Mouse (Mus musculus): Measurements from ENCODE around the gene Lztr1. TPM values are rescaled to one million over a fixed set of nuclear protein-coding genes. Genes with fewer than 3 reads are reported as not detected.

The Lztr1 gene
- 27.3 and 34.4 TPM in 2 replicates for polyA plus RNA-seq (2015; fragmentation: Nextera tagmentation; extraction: Ambion mirVana)

DNA sequence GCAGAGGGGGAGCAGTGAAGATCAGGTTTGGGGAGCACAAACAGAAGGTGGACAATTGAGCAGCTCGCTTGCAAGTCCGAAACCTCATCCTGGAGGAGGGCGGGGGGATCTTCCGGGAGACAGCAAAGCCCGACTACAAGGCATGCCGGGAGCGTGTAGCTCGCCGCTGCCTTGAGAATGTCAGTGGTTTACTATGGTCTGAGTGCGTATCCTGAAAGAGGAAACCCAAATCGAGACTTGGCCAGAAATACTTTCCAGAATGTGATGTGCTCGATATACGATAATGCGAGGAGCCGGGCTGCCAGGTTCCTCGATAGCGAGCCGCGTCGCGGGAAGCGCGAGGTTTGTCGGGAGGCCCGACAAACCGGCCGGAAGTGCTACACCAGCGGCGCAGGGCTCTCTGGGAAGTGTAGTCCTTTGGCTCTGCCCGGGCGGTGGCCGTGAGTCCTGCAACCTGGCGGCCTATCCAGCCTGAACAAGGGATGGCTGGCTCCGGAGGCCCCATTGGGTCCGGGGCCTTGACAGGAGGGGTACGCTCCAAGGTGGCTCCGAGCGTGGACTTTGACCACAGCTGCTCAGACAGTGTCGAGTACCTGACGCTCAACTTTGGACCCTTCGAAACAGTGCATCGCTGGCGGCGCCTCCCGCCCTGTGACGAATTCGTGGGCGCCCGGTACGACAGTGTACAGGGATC is at the start of gene Lztr1:
Gene Lztr1 (plus strand): TSS at position 143 of the 694 bp plus-strand sequence.
- peak; percentile 95 for ATAC-seq (ENCODE audit: low FRiP score, low TSS enrichment)
- Histone ChIP-seq H3K9me3 (ENCODE audit: control insufficient read depth, low read length) (no peaks in the 10 kb centered on the region), H3K9ac (ENCODE audit: low read length) (peak within 1 kb of the TSS; percentile 84), H3K27ac (replicated peaks) (peak within 1 kb of the TSS; percentile 82), H3K4me3 (ENCODE audit: low read depth, low read length) (peak within 1 kb of the TSS; percentile 75), H3K4me2 (replicated peaks; ENCODE audit: low read depth) (peak within 1 kb of the TSS; percentile 54), H3K27me3 (ENCODE audit: control insufficient read depth, insufficient read depth, low read length) (no peaks in the 10 kb centered on the region), H3K36me3 (ENCODE audit: control insufficient read depth, insufficient read depth, low read length) (no peaks in the 10 kb centered on the region; the same call in 1 of the 2 replicates), H3K4me1 (replicated peaks; ENCODE audit: control insufficient read depth, insufficient read depth) (peaks cover 2% of the 10 kb centered on the region; the same call in 1 of the 2 replicates)
- no peak for TF ChIP-seq EP300 (optimal IDR thresholded peaks at IDR 0.05)
- TF ChIP-seq CTCF (IDR thresholded peaks at IDR 0.05; ENCODE audit: low read depth), result peak; percentile 35
- under 1% methylated on average over 50 of the region's 50 CpGs for WGBS
- peak; percentile 93 for DNase-seq (ENCODE audit: low spot score)

DNA sequence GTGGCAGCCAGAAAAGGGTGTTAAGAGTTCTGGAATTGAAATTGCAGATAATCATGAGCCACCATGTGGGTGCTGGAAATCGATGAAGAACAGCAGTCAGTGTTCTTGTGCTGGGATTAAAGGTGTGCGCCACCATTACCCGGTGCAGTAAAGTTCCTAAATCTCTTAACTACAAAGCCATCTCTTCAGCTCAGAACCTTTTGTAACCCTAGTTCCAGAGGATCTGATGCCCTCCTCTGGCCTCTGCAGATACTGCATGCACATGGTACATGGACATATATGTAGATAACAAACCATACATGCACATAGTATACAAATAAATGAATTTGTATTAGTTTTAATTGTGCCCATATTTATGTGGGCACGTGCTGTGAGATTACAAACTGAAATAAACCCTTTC is 48.2 kb upstream of the Lztr1 start:
- Histone ChIP-seq H3K4me1 (replicated peaks; ENCODE audit: control insufficient read depth, insufficient read depth) (no peaks in the 10 kb centered on the region), H3K4me3 (ENCODE audit: low read depth, low read length) (no peak overlapping the region), H3K4me2 (replicated peaks; ENCODE audit: low read depth) (no peak overlapping the region), H3K9ac (ENCODE audit: low read length) (no peak overlapping the region), H3K36me3 (ENCODE audit: control insufficient read depth, insufficient read depth, low read length) (no peaks in the 10 kb centered on the region), H3K27ac (replicated peaks) (no peak overlapping the region), H3K27me3 (ENCODE audit: control insufficient read depth, insufficient read depth, low read length) (no peaks in the 10 kb centered on the region), H3K9me3 (ENCODE audit: control insufficient read depth, low read length) (no peaks in the 10 kb centered on the region)
- DNase-seq (ENCODE audit: low spot score) (peak; percentile 20), ATAC-seq (ENCODE audit: low FRiP score, low TSS enrichment) (no peak)
- TF ChIP-seq CTCF (IDR thresholded peaks at IDR 0.05; ENCODE audit: low read depth), result peak; percentile 68
- no peak for TF ChIP-seq EP300 (optimal IDR thresholded peaks at IDR 0.05)
- 91% methylated on average over 4 of the region's 4 CpGs for WGBS

DNA sequence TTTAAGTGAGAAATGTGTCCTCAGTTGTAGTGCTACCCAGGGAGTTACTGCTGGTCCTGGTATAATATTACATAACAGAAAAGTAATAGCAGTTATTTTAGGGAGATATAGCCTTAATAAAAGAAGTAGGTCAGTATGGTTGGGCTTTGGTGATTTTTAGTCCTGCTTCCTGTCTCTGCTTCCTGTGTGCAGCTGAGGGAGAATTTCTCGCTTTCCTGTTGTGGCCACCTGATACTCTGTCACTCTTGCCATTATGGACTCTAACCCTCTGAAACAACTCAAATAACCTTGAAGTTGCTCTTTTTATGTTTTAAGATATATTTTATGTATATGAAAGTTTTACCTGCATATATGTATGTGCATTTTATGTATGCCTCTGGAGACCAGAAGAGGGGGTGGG is 46.9 kb upstream of the Lztr1 start:
- WGBS, result 86% methylated on average over 1 of the region's 1 CpGs
- Histone ChIP-seq H3K9ac (ENCODE audit: low read length) (no peak overlapping the region), H3K27me3 (ENCODE audit: control insufficient read depth, insufficient read depth, low read length) (no peaks in the 10 kb centered on the region), H3K4me2 (replicated peaks; ENCODE audit: low read depth) (no peak overlapping the region), H3K36me3 (ENCODE audit: control insufficient read depth, insufficient read depth, low read length) (no peaks in the 10 kb centered on the region), H3K4me3 (ENCODE audit: low read depth, low read length) (no peak overlapping the region), H3K9me3 (ENCODE audit: control insufficient read depth, low read length) (no peaks in the 10 kb centered on the region), H3K4me1 (replicated peaks; ENCODE audit: control insufficient read depth, insufficient read depth) (no peaks in the 10 kb centered on the region), H3K27ac (replicated peaks) (no peak overlapping the region)
- TF ChIP-seq EP300 (optimal IDR thresholded peaks at IDR 0.05) (no peak), CTCF (IDR thresholded peaks at IDR 0.05; ENCODE audit: low read depth) (no peak)
- no peak for DNase-seq (ENCODE audit: low spot score)
- ATAC-seq (ENCODE audit: low FRiP score, low TSS enrichment), result no peak

DNA sequence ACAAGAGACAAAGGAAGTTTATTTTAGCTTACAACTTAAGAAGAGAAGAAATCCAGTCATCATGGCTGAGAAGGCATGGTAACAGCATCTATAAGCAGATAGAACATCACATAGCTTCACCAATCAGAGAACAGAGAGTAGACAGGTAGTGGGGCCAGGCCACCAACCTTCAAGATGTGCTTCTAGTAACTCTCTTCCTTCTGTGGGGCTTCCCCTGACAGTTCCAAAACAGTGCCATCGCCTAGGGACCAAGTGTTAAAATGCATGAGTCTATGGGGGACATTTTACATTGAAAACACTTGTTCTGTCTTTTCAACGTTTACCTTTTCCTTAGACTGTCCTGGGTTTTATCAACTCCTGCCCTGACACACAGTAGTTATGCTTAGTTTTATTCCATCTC is 45.3 kb upstream of the Lztr1 start:
- 74% methylated on average over 2 of the region's 2 CpGs for WGBS

DNA sequence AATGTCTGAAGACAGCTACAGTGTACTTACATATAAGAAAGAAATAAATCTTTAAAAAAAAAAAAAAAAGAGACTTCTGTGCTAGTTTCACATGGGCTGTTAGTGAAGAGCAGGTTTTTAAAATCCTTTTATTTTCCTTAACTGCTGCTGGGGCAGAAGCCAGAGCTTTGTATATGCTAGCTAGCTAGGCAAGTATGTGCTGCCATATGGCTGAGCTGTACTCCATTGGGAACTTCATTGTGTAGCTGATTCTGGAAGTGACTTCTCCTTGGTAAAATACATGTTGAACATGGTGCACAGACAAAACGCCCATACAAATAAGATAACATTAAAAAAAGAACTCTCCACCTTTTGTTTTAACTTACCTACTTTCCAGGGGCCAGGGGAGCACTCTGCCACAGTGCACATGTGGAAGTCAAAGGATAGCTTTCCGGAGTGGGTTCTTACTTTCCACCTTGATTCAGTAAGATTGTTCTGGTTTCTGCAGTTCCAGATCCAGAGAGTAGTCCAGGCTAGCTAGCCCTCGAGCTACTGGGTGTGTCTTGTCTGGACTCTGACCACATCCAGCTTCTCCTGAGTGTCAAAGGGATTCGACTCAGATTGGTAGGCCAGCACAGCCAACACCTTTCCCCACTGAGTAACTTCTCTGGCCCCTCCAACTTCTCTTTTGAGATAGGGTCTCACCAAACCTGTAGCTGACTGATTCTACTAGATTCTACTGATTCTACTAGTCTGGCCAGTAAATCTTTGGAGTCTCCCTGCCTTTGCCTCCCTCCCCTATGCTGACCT is 41.4 kb upstream of the Lztr1 start:
- no peaks in the 10 kb centered on the region for H3K27me3 ChIP-seq (ENCODE audit: control insufficient read depth, insufficient read depth, low read length)
- no peak overlapping the region for H3K27ac ChIP-seq (replicated peaks)
- no peak overlapping the region for H3K4me2 ChIP-seq (replicated peaks; ENCODE audit: low read depth)
- peaks cover 6% of the 10 kb centered on the region; the same call in 1 of the 2 replicates for H3K36me3 ChIP-seq (ENCODE audit: control insufficient read depth, insufficient read depth, low read length)
- H3K4me1 ChIP-seq (replicated peaks; ENCODE audit: control insufficient read depth, insufficient read depth), result no peaks in the 10 kb centered on the region
- H3K9me3 ChIP-seq (ENCODE audit: control insufficient read depth, low read length), result no peaks in the 10 kb centered on the region
- no peak for ATAC-seq (ENCODE audit: low FRiP score, low TSS enrichment)
- no peak overlapping the region for H3K9ac ChIP-seq (ENCODE audit: low read length)
- WGBS, result 76% methylated on average over 4 of the region's 4 CpGs
- TF ChIP-seq CTCF (IDR thresholded peaks at IDR 0.05; ENCODE audit: low read depth) (no peak), EP300 (optimal IDR thresholded peaks at IDR 0.05) (no peak)
- no peak overlapping the region for H3K4me3 ChIP-seq (ENCODE audit: low read depth, low read length)
- DNase-seq (ENCODE audit: low spot score), result no peak

More for the DNA sequence above, 45.3 kb upstream of the Lztr1 start:
- ATAC-seq (ENCODE audit: low FRiP score, low TSS enrichment) (no peak), DNase-seq (ENCODE audit: low spot score) (no peak)
- H3K27me3 ChIP-seq (ENCODE audit: control insufficient read depth, insufficient read depth, low read length), result no peaks in the 10 kb centered on the region
- no peaks in the 10 kb centered on the region for H3K4me1 ChIP-seq (replicated peaks; ENCODE audit: control insufficient read depth, insufficient read depth)
- TF ChIP-seq EP300 (optimal IDR thresholded peaks at IDR 0.05), result no peak
- no peaks in the 10 kb centered on the region for H3K36me3 ChIP-seq (ENCODE audit: control insufficient read depth, insufficient read depth, low read length)
- no peak overlapping the region for H3K4me3 ChIP-seq (ENCODE audit: low read depth, low read length)
- no peak overlapping the region for H3K9ac ChIP-seq (ENCODE audit: low read length)
- H3K4me2 ChIP-seq (replicated peaks; ENCODE audit: low read depth), result no peak overlapping the region
- no peaks in the 10 kb centered on the region for H3K9me3 ChIP-seq (ENCODE audit: control insufficient read depth, low read length)
- no peak overlapping the region for H3K27ac ChIP-seq (replicated peaks)

DNA sequence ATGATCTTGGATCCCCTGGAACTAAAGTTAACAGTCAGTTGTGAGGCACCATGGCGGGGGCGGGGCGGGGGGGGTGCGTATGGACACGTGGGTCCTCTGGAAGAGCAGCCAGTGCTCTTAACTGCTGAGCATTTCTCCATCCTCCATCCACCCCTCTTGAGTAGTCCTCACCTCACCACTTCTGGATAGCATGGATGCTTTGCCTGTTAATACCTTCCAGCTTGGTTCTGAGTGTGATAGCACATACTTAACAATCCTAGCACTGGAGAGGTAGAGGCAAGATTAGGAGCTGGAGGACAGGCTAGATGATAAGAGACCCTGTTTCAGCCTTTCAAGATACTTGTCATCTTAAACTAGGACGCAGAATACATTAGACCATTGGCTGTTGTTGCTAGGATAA is 36.0 kb upstream of the Lztr1 start:
- Histone ChIP-seq H3K27ac (replicated peaks) (no peak overlapping the region), H3K4me3 (ENCODE audit: low read depth, low read length) (no peak overlapping the region), H3K9me3 (ENCODE audit: control insufficient read depth, low read length) (no peaks in the 10 kb centered on the region), H3K27me3 (ENCODE audit: control insufficient read depth, insufficient read depth, low read length) (no peaks in the 10 kb centered on the region), H3K4me1 (replicated peaks; ENCODE audit: control insufficient read depth, insufficient read depth) (no peaks in the 10 kb centered on the region), H3K4me2 (replicated peaks; ENCODE audit: low read depth) (no peak overlapping the region), H3K36me3 (ENCODE audit: control insufficient read depth, insufficient read depth, low read length) (peaks cover 10% of the 10 kb centered on the region), H3K9ac (ENCODE audit: low read length) (no peak overlapping the region)
- ATAC-seq (ENCODE audit: low FRiP score, low TSS enrichment) (no peak), DNase-seq (ENCODE audit: low spot score) (no peak)
- TF ChIP-seq CTCF (IDR thresholded peaks at IDR 0.05; ENCODE audit: low read depth) (no peak), EP300 (optimal IDR thresholded peaks at IDR 0.05) (no peak)
- 90% methylated on average over 6 of the region's 6 CpGs for WGBS

Data from stomach, postnatal 0 days (tissue).